Mouse (Mus musculus): ENCODE results near the gene Macrod1. TPM values are rescaled to one million over a fixed set of nuclear protein-coding genes. Genes with fewer than 3 reads are reported as not detected.

Macrod1 gene
- polyA plus RNA-seq, 1 experiment from 2014 or later: 12.3 TPM

DNA sequence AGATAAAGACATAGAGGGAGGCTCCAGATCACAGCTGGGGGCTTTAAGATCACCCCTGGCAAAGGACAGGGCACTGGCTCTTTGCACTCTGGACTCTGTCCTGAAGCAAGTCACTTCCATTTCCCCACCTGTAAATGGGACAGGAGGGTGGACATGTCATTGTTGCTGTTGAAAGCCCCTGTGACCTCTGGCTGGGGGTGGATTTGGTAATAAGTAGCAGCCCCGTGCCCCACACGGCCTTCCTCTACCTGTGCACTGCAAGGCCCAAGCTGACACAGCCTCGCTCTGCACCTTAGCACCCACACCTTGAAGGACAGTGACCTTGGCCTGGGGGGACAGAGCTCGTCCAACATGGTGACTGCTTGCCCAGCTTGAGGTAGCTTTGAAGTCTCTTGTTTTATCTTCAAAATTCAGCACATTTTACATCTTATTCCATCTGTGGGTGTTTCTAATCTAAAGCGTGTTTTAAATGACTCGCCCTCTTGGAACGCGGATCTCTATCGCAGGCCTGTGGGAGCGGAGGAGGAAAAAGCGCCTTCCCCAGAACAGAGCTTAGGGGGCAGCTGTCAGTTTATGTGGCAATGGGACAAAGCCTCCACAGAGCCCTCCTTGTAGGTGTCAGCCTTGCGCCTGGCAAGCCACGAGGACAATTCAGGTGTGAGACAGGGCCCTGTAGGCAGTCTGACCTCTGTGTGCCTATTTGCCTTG lies 121.3 kb downstream of the Macrod1 start:
- H3K4me1 ChIP-seq (replicated peaks): peaks cover 61% of the 10 kb centered on the region
- ATAC-seq (ENCODE audit: insufficient number of reproducible peaks, insufficient read depth, low FRiP score, low TSS enrichment, low read depth): no peak
- no peaks in the 10 kb centered on the region for H3K9me3 ChIP-seq
- no peak overlapping the region for H3K27ac ChIP-seq
- no peak overlapping the region for H3K4me3 ChIP-seq (replicated peaks)
- H3K4me2 ChIP-seq: no peak overlapping the region
- 53% methylated on average over 13 of the region's 13 CpGs for WGBS
- H3K36me3 ChIP-seq: no peaks in the 10 kb centered on the region
- no peak overlapping the region for H3K9ac ChIP-seq (replicated peaks)
- H3K27me3 ChIP-seq: peaks cover 70% of the 10 kb centered on the region

DNA sequence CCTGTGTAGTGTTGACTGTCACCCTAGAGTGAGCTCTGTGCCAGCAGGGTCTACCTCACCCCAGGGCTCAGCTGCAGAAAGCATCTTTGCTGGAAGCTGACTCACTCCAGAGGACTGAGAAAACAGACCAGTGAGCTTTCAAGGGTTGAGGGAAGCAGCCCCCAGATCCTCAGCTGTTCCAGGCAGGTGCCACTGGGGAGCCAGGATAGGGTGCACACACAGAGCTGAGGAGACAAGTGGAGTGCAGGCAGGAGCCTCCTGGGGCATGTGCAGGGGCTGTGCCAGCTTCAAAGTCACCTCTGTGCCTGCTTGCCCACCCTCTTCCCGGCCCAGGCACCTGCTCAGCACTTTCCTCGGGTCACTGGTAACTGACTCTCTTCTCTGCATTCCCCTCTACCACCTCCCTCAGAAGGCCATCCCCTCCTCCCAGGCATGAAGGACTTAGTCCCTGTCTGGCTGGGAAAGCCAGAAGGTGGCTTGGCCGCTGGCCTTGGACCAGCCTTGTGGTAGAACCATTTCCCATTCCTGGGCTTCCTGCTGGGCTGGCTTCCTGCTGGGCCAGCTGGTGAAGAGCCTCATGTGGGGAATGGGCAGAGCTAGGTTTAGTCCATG lies 122.3 kb downstream of the Macrod1 start:
- H3K4me1 ChIP-seq (replicated peaks): peaks cover 62% of the 10 kb centered on the region
- H3K9ac ChIP-seq (replicated peaks): no peak overlapping the region
- H3K9me3 ChIP-seq: no peaks in the 10 kb centered on the region
- WGBS: 25% methylated on average over 3 of the region's 3 CpGs
- no peak for ATAC-seq (ENCODE audit: insufficient number of reproducible peaks, insufficient read depth, low FRiP score, low TSS enrichment, low read depth)
- no peak overlapping the region for H3K4me3 ChIP-seq (replicated peaks)
- H3K4me2 ChIP-seq: no peak overlapping the region
- H3K27ac ChIP-seq: no peak overlapping the region
- no peaks in the 10 kb centered on the region for H3K36me3 ChIP-seq
- H3K27me3 ChIP-seq: peaks cover 80% of the 10 kb centered on the region

DNA sequence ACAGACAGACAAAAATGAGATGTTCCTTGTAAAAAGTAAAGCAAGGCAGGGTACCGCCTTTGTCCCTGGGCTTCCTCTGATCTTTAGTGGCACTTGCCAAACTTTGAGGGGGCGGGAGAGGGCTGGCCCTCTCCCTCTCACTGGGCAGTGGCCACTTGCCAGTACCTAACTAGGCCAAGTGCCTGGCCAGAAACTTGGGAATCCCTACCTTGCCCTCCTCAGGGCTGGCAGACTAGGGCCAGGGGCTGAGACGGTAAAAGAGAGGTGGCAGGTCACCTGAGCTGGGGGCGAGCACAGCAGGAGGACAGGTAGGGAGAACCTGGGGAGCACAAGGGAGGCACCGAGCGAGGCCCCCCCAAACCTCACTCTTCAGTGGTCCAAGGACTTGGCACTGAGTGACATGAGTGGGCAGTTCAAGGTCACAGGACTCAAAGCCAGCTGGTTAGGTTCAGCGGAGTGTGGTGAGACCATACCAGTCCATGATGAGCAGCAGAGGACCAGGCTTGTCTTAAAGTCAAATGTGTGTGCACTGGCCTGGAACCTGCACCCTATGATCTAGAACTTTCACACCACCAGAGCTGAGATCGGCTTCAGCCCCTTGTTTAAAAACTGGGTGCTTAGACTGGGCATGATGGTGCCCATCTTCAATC lies 124.3 kb downstream of the Macrod1 start:
- Histone ChIP-seq H3K36me3 (no peaks in the 10 kb centered on the region), H3K9ac (replicated peaks) (no peak overlapping the region), H3K4me3 (replicated peaks) (no peak overlapping the region), H3K27me3 (peaks cover 90% of the 10 kb centered on the region), H3K27ac (no peak overlapping the region), H3K4me1 (replicated peaks) (peaks cover 64% of the 10 kb centered on the region), H3K4me2 (no peak overlapping the region), H3K9me3 (no peaks in the 10 kb centered on the region)
- ATAC-seq (ENCODE audit: insufficient number of reproducible peaks, insufficient read depth, low FRiP score, low TSS enrichment, low read depth): no peak
- WGBS: 83% methylated on average over 8 of the region's 8 CpGs

DNA sequence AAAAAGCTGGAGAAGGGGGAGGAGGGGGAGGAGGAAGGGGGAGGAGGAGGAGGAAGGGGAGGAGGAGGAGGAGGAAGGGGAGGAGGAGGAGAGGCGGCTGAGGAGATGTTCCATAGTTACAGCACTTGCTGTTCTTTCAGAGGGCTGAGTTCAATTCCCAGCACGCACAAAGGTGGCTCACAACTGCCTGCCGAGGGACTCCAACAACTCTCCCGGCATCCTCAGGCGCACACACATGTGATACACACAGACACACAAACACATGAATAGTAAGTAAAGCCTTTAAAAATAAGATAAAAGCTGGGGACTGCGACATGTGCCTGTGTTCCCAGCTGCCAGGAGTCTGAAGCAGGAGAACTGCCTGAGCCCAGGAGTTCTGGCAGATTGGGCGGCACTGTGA lies 124.9 kb downstream of the Macrod1 start:
- ATAC-seq (ENCODE audit: insufficient number of reproducible peaks, insufficient read depth, low FRiP score, low TSS enrichment, low read depth): no peak
- Histone ChIP-seq H3K4me3 (replicated peaks) (no peak overlapping the region), H3K9ac (replicated peaks) (no peak overlapping the region), H3K27me3 (peaks cover 90% of the 10 kb centered on the region), H3K27ac (no peak overlapping the region), H3K9me3 (no peaks in the 10 kb centered on the region), H3K4me1 (replicated peaks) (peaks cover 64% of the 10 kb centered on the region), H3K36me3 (no peaks in the 10 kb centered on the region), H3K4me2 (no peak overlapping the region)
- WGBS: 57% methylated on average over 7 of the region's 7 CpGs

DNA sequence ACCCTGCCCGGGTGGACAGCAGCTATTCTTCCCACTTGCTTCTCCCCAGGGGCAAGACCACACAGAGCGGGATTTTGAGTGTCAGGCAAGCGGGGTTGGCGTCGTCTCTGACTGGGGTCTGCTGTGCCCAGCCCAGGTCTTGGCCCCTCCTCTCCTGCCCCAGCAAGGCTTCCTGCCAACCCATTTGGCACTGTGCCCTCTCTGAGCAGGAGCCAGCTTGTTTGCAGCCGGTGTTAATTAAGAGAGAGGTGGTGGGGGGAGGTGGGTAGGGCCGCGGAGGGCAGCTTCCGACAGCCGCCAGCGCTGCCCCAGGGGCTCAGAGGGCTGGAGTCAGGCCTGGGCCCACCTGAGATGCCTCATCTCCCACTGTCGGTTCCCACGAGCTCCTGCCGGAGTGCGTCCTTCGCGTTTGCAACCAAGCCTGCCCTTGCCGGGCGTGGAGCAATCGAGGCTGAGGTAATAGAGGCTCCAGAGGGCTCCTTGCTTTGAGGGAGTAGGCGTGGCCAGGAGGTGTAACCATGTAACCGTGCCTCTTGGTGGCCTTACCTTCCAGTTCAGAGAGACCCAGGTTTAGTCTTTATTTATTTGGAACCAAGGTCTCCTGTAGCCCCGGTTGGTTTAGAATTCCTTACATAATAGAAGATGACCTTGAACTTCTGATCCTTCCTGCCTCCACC lies 125.8 kb downstream of the Macrod1 start:
- Histone ChIP-seq H3K4me1 (replicated peaks) (peaks cover 69% of the 10 kb centered on the region), H3K9ac (replicated peaks) (no peak overlapping the region; the same call in 1 of the 2 replicates), H3K4me2 (peak overlapping the region; percentile 49), H3K9me3 (no peaks in the 10 kb centered on the region), H3K27ac (peak overlapping the region; percentile 50; the same call in 1 of the 2 replicates), H3K27me3 (peaks cover 92% of the 10 kb centered on the region), H3K4me3 (replicated peaks) (no peak overlapping the region), H3K36me3 (no peaks in the 10 kb centered on the region)
- 2% methylated on average over 23 of the region's 23 CpGs for WGBS
- peak; percentile 59 for ATAC-seq (ENCODE audit: insufficient number of reproducible peaks, insufficient read depth, low FRiP score, low TSS enrichment, low read depth)

DNA sequence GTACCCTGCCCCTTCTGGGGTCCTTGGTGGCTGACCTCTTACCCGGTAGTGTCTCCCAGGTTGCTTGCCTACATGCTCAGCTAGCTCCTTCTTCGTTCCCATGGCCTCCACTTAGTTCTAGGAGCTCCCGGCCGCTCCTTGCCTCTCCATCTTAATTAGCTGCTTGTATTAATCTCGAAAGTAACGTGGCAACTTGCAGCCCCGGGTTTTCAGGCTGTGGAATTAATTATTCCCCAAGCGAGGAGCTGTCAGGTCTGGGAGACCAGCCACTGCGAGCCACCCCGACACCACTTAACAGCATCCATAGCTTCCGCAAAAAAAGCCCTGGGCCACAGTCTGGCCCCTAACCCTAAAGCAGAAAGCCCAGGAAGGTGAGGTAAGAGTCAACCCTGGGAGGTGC lies 126.8 kb downstream of the Macrod1 start:
- Histone ChIP-seq H3K36me3 (no peaks in the 10 kb centered on the region), H3K4me2 (no peak overlapping the region), H3K9ac (replicated peaks) (no peak overlapping the region), H3K9me3 (no peaks in the 10 kb centered on the region), H3K27me3 (peaks cover 92% of the 10 kb centered on the region), H3K4me1 (replicated peaks) (peaks cover 64% of the 10 kb centered on the region), H3K4me3 (replicated peaks) (no peak overlapping the region), H3K27ac (0 out of 2 replicates have a peak overlapping the region, but pooled peaks have one; percentile 17)
- WGBS: 28% methylated on average over 11 of the region's 11 CpGs
- no peak for ATAC-seq (ENCODE audit: insufficient number of reproducible peaks, insufficient read depth, low FRiP score, low TSS enrichment, low read depth)

DNA sequence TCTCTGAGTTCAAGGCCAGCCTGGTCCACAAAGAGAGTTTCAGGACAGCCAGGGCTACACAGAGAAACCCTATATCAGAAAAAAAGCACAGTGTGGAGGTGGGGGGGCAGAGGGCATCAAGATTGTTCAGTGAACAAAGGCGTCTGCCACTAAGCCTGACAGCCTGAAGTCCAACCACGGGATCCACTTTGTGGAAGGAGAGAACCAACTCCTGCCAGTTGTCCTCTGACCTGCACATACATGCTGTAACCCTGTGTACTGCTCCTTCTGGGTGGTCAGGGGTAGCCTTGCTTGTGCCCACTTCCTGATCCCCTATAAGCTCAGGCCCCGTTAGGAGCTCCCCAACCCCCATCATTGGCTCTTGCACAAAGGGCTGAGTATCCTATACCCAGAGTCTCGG lies 128.4 kb downstream of the Macrod1 start:
- Histone ChIP-seq H3K4me3 (replicated peaks) (no peak overlapping the region), H3K27ac (no peak overlapping the region), H3K9me3 (no peaks in the 10 kb centered on the region), H3K9ac (replicated peaks) (0 out of 2 replicates have a peak overlapping the region, but pooled peaks have one; percentile 6), H3K4me2 (no peak overlapping the region), H3K36me3 (no peaks in the 10 kb centered on the region), H3K4me1 (replicated peaks) (peaks cover 55% of the 10 kb centered on the region), H3K27me3 (peaks cover 90% of the 10 kb centered on the region)
- ATAC-seq (ENCODE audit: insufficient number of reproducible peaks, insufficient read depth, low FRiP score, low TSS enrichment, low read depth): no peak
- WGBS: 45% methylated on average over 4 of the region's 4 CpGs

DNA sequence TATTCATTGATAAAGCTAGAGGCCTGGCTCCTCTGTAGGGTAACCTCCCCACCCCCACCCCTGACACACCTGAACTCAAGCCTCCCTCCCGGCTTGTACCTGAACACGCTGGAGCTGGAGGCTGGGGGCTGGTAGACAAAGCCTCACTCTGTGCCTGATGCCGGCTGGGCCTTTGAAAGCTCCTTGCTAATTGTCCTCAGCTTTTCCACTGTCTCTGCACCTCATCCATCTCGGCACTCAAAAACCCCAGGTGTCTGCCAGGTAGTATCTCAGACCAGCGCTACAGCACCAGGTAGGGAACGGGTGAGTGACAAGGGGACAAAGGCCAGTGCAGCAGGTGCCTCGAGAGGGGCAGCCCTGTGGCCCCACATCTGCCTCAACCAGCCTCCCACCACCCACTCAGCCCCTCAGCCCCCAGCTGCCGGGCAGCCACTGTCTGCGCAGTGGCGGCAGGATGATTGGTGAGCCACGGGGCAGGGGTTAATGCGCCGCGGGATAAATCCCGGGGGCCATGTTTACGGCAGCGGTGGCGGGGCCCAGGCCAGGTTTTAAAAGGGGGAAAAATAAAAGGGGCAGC lies 129.2 kb downstream of the Macrod1 start:
- Histone ChIP-seq H3K9ac (replicated peaks) (no peak overlapping the region; the same call in 1 of the 2 replicates), H3K4me1 (replicated peaks) (peaks cover 55% of the 10 kb centered on the region), H3K4me2 (peak overlapping the region; percentile 34), H3K27me3 (peaks cover 84% of the 10 kb centered on the region), H3K27ac (no peak overlapping the region), H3K4me3 (replicated peaks) (no peak overlapping the region; the same call in 1 of the 2 replicates), H3K36me3 (no peaks in the 10 kb centered on the region), H3K9me3 (no peaks in the 10 kb centered on the region)
- 2% methylated on average over 18 of the region's 18 CpGs for WGBS
- ATAC-seq (ENCODE audit: insufficient number of reproducible peaks, insufficient read depth, low FRiP score, low TSS enrichment, low read depth): no peak

DNA sequence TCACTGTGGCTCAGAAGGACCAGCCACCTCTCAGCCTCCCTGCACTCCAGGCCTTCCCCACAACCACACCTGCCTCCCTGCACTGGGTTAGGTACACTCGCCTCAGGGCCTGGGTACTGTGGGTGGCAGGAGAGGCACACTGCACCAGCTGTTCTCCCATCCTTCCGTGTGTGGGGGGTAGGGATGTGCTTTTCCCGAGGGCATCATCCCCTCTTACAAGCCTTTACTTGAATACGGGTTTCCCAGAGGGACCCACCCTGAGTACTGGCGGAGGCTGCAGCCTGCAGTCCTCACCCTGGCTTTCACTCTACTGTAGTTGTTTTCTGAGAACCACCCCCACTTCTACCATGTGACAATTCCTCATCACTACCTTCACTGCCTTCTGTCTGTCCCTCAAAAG lies 130.5 kb downstream of the Macrod1 start:
- no peaks in the 10 kb centered on the region for H3K9me3 ChIP-seq
- peaks cover 84% of the 10 kb centered on the region for H3K27me3 ChIP-seq
- H3K36me3 ChIP-seq: no peaks in the 10 kb centered on the region
- no peak for ATAC-seq (ENCODE audit: insufficient number of reproducible peaks, insufficient read depth, low FRiP score, low TSS enrichment, low read depth)
- 47% methylated on average over 5 of the region's 5 CpGs for WGBS
- no peak overlapping the region for H3K9ac ChIP-seq (replicated peaks)
- H3K4me2 ChIP-seq: no peak overlapping the region
- H3K27ac ChIP-seq: no peak overlapping the region
- H3K4me1 ChIP-seq (replicated peaks): peaks cover 50% of the 10 kb centered on the region
- H3K4me3 ChIP-seq (replicated peaks): no peak overlapping the region

DNA sequence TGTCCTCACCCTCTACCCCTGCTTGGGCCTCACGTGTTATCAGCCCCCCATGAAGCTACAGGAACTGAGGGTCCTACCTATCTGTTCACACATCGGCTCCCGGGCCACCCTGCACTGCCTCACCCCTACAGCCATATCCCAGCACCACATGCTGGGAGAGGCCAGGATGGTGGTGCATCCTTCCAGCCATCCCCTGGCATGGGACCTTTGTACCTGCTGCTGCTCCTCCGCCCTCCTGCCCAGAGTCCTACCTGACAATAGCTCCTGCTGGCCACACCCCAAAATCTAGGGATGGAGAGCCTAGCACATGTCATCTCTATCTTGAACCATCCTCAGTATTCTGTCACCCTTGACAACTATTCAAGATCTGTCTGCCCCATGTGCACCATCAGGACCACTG lies 132.4 kb downstream of the Macrod1 start:
- Histone ChIP-seq H3K27me3 (peaks cover 71% of the 10 kb centered on the region), H3K4me3 (replicated peaks) (no peak overlapping the region), H3K9me3 (no peaks in the 10 kb centered on the region), H3K9ac (replicated peaks) (no peak overlapping the region), H3K4me2 (no peak overlapping the region), H3K4me1 (replicated peaks) (peaks cover 38% of the 10 kb centered on the region), H3K27ac (no peak overlapping the region), H3K36me3 (no peaks in the 10 kb centered on the region)
- ATAC-seq (ENCODE audit: insufficient number of reproducible peaks, insufficient read depth, low FRiP score, low TSS enrichment, low read depth): no peak
- 78% methylated on average over 4 of the region's 4 CpGs for WGBS

DNA sequence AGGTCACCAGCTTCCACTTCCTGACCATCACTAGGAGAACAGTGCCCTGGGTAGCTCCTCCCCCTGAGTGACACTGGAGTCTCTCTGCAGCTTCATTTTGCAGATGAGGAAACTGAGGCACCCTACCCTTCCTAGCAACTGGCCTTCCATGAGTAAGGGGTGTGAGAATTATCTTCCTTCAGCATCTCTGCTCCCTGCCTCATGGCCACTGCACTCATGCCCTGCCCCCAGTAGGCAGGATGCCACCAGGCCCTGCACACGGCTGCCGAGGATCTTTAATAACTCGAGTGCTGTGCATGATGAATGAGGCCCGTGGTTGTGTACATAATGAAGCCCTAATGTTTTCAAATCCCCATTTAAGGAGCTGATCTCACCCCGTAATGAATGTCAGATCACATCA lies 134.4 kb downstream of the Macrod1 start:
- H3K27ac ChIP-seq: no peak overlapping the region
- H3K9me3 ChIP-seq: no peaks in the 10 kb centered on the region
- no peak overlapping the region for H3K9ac ChIP-seq (replicated peaks)
- H3K4me2 ChIP-seq: no peak overlapping the region
- no peaks in the 10 kb centered on the region for H3K36me3 ChIP-seq
- ATAC-seq (ENCODE audit: insufficient number of reproducible peaks, insufficient read depth, low FRiP score, low TSS enrichment, low read depth): no peak
- no peak overlapping the region for H3K4me3 ChIP-seq (replicated peaks)
- peaks cover 54% of the 10 kb centered on the region for H3K27me3 ChIP-seq
- 58% methylated on average over 5 of the region's 5 CpGs for WGBS
- H3K4me1 ChIP-seq (replicated peaks): peaks cover 35% of the 10 kb centered on the region

Data from limb, embryonic 12.5 days (tissue).